Mouse (Mus musculus) lung, postnatal 25 days (tissue): ENCODE measurements at regions not wholly inside any gene's neighbourhood (a gene's known extent, or its start where the extent isn't known, plus 50 kb on each side); places are given as distances from the start of the nearest gene placed in this dataset.
"Not testable (repeated sequence)": the region's sequence is repeated elsewhere in the genome, so short reads cannot be mapped to it uniquely, and the experiment has no call there.

Experiments used
- DNase-seq: peaks from one replicate; pipeline ENCODE4 v3.0.0; 2022; ENCODE audit warnings: low spot score

DNA sequence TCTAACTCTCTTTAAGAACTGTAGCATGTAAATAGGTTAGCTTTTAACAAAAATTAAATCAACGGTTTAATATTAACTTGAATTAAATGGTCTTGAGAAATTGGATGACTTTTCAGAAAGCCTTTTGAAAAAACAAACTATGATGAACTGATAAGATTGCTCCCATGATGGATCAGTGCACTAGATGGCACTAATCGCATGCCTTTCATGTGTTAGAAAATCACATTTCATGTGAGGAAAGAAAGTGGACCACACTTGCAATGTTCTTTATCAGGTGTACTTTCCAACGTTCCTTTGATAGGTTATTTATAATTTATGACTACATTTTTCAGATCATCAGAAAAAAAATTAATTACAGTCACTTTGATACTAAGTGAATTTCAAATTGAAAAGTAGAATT is 1003.2 kb upstream of the 4930412O13Rik start:
- DNase-seq, result no peak

DNA sequence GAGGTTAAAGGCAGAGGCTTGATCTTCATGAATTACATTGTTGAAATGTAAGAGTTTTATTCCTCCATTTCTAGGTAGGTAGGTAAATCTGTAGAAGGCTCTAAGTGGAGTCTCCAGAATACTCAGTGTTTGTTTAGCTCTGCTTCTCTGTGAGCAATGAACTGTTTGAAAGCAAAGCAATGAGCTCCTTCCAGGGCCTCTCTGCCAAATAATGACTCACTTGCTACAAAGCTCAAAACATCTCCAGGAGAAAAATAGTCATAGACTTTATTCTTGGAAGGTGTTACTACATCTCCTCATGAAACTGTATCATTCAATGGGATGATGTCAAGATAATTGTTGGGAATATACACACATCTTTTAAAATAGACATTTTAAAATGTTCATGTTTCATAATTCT is 968.6 kb upstream of the 4930412O13Rik start:
- DNase-seq, result peak; percentile 2

DNA sequence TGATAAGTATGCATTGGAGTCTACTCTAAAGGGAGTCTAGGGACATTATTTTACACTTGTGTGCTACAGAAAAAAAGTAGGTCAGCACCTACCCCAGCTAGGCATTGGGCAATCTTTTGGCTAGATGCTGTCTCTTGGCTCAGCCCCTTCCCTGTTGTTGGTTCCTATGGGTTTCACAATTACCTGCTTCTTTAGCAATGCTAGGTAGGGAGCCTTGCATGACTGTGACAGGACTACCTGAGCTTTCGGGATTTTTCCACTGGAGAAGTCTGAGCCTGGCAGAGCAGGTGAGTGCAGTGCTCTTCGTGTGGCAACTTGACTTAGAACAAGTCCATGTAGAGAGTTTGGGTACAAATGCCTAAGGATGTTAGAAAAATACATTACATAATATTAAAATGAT is 956.2 kb upstream of the 4930412O13Rik start:
- no peak for DNase-seq

GRCm38 (mm10) chr2:8941574-8941973 is 939.5 kb upstream of the 4930412O13Rik start:
- DNase-seq, result no peak

DNA sequence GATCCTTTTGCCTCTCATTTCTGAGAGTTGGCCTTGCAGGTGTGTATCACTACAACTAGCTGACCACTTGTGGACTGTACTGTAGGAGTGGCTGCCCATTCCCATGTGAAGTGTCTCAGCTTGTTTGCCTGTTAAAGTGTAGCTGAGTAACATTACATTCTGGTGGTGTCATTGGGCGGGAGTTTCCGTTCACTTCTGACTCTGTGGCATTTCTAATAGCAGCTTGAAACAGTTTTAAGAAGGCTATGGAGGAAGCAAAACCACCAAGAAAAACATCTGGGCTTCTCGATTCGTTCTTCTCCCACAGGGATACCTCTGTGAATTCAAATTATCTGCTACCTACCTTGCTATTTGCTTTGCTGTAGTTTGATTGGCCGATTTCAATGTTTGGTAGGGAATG is 922.1 kb upstream of the 4930412O13Rik start:
- no peak for DNase-seq

GRCm38 (mm10) chr2:8964952-8965668 is 915.9 kb upstream of the 4930412O13Rik start:
- no peak for DNase-seq

DNA sequence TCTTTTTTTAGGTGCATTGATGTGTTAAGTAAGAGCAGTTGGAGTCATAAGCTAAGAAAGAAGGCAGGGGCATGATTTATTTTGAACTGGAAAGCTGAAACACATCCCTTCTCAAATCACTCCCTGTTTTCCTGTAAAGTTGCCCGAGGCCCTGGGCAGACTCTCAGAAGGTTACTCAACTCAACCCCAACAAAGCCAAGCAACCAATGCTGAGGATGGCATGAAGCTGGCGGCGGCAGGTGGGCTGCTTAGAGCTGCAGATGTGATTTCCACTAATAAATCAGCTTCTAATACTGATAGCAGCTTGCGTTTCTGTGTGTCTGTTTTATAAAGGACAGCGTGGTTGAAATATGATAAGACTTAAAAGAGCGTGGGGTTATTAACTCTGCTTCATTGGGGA is 905.4 kb upstream of the 4930412O13Rik start:
- no peak for DNase-seq

GRCm38 (mm10) chr2:9012326-9012725 is 868.7 kb upstream of the 4930412O13Rik start:
- no peak for DNase-seq

- no peak for DNase-seq
These were observed 848.0 kb upstream of the 4930412O13Rik start for GRCm38 (mm10) chr2:9033079-9033478.

GRCm38 (mm10) chr2:9042355-9042754 is 838.7 kb upstream of the 4930412O13Rik start:
- not testable (repeated sequence) for DNase-seq

GRCm38 (mm10) chr2:9047980-9048379 is 833.1 kb upstream of the 4930412O13Rik start:
- DNase-seq, result no peak

DNA sequence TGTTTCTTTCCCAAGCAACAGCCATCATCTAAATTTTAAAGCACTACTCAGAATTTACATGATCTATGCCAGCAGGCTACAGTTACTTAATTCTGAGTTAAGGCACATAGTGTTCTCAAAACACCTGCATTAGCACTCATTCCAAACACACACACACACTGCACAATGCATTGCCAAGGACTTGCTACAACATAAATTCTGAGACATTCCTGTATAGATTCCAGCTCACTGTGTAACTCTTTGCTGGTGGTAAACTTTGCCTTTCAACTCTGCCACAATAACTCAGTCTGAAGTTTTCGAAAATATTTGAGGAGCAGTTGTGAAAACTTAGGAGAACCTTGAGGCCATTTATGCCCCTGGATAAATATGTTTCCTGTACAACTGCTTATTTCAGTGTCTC is 807.2 kb upstream of the 4930412O13Rik start:
- no peak for DNase-seq

GRCm38 (mm10) chr2:9078158-9078557 is 802.9 kb upstream of the 4930412O13Rik start:
- no peak for DNase-seq

DNA sequence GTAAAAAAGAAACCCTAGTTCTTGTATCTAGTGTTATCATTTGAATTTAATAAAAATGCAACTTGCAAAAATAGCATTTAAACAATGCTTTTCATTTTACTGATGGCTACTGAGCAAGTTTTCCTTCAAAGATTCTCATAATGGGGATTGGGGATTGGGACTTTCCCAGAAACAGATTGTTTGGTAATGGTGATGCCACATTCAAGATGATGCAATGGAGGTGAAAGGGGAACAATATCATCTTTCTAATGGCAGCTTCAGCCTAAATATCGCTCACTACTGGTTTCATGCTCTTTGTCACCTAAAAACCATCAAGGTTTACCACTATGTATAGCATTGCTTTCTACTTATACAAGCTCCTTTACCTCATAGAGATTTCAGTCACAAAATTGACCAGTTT is 799.3 kb upstream of the 4930412O13Rik start:
- DNase-seq, result no peak

DNA sequence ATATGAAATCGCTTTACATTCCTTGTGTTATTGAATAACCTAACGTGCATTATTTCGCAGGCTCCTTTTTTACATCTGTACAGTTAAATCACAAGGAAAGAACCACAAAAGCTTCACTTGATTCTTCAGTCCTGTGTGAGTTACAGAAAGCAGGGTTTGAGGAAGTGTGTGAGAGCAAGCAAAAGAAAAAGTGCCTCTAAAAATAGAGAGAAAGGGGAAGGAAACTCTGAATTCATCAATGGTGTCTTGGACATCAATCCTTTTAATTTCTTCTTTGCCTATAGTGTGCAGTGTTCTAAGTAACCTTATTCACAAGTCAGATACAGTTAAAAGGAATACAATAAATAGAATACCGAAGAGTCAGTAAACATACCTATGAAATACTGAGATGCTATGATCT is 785.7 kb upstream of the 4930412O13Rik start:
- no peak for DNase-seq

GRCm38 (mm10) chr2:9116697-9117096 is 764.4 kb upstream of the 4930412O13Rik start:
- no peak for DNase-seq

- DNase-seq, result no peak
These were observed 763.5 kb upstream of the 4930412O13Rik start for GRCm38 (mm10) chr2:9117523-9117922.

GRCm38 (mm10) chr2:9136963-9137362 is 744.1 kb upstream of the 4930412O13Rik start:
- DNase-seq, result no peak

- DNase-seq, result no peak
These were observed 739.6 kb upstream of the 4930412O13Rik start for GRCm38 (mm10) chr2:9141411-9141810.

DNA sequence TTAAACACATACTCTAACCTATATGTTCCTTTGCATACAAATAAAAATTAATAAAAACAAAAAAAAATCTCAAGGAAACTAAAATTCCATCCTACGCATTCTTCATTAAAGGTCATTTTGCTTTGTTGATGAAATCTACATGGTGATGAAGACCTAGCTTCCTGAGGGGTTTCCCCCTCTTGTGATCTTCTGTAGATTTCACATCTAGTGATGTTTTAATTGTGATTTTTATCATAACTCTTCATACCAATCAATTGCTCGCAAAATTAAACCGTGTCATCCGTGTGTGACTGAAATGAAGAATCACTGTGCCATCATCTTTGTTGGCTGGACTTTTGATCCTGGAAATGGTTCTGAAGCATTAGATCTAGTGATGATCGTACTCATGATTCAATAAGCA is 725.4 kb upstream of the 4930412O13Rik start:
- no peak for DNase-seq

DNA sequence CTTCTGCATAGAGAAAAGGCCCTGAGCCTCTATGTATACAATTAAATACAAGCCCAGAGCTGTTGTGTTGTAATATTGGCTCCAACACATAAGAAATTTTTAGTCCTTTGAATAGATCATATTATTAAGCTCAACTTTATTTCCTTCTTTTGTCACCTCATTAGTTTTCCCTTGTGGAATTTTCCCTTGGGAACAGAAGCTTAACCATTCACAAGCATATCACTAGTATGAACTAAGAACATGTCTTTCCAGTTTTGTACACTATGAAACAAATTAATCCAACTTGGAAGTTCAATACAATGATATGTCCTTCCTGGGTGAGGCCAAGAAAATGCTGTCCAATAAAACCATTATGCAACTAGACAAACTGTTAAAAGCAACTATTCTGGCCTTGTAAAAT is 720.9 kb upstream of the 4930412O13Rik start:
- DNase-seq, result no peak

DNA sequence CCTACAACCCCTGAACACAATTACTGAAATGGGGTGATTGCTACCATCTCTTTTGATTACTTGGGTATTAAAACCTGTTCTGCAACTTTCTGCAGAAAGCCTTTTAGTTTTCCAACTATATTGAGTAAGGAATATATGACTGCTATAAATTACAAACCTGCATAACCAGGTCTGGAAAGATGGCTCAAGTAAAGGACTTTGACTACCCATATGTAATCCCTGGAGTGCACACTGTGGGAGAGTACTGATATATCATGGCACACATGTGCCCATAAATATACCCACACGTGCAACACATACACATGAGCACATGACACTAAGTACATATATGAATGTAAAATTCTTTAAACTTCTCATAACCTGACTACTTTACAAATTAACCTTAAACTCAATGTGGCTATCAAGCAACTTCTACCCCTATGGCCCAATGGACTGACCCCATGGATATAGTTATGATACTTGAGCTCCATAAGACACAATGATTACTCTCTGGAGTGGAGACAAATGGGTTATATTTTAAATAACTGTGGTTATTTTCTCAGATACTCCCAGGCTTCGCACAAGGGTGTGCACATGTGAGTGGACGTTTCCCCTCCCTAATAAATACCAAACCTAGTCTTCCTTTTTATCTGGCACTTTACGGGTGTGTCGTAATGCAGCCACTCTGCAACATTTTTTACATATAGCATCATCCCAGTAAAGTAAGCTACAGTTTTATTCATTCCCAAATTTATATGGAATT is 717.1 kb upstream of the 4930412O13Rik start:
- no peak for DNase-seq

DNA sequence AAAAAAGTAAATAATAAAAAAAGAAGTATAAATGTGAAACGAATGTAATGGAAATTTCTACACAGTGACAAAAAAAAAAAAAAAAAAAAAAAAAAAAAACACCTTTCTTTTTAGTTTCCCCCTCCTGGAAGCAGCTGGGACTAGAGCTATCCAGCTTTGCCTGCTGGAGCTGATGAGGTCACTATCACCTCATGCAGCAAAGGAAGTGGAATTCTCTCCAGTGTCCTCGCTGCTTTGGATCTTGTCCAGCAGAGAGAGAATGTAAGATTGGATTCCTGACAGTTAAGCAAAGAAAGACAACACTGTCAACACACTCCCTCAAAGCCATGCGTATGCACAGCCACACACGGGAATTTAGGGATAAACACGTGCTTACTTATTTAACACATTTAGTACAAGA is 698.9 kb upstream of the 4930412O13Rik start:
- DNase-seq, result no peak

- DNase-seq, result no peak
These were observed 696.8 kb upstream of the 4930412O13Rik start for GRCm38 (mm10) chr2:9184243-9184642.
